Mouse (Mus musculus): ENCODE data around the gene Vrk2. TPM values are rescaled to one million over a fixed set of nuclear protein-coding genes. Genes with fewer than 3 reads are reported as not detected.

Vrk2 gene
- polyA plus RNA-seq (2014; fragmentation: Nextera tagmentation; extraction: Ambion mirVana) = 23.8 and 26.2 TPM in 2 replicates

- DNase-seq (ENCODE audit: low spot score) = peak; percentile 88
- no peaks in the 10 kb centered on the region for H3K36me3 ChIP-seq (ENCODE audit: control insufficient read depth, insufficient read depth, low read length)
- peak within 1 kb of the TSS; percentile 65 for H3K9ac ChIP-seq (ENCODE audit: low read depth, low read length)
- H3K4me2 ChIP-seq = peak within 1 kb of the TSS; percentile 72
- H3K4me1 ChIP-seq (replicated peaks; ENCODE audit: control insufficient read depth, insufficient read depth, low read length) = peaks cover 7% of the 10 kb centered on the region
- WGBS = under 1% methylated on average over 58 of the region's 60 CpGs
- no peaks in the 10 kb centered on the region for H3K9me3 ChIP-seq (ENCODE audit: control insufficient read depth, low read length)
- no peaks in the 10 kb centered on the region for H3K27me3 ChIP-seq (replicated peaks; ENCODE audit: control insufficient read depth, insufficient read depth, low read length)
- ATAC-seq (replicated peaks; ENCODE audit: low FRiP score) = peak; percentile 100
- H3K4me3 ChIP-seq (ENCODE audit: low read depth, low read length) = peak within 1 kb of the TSS; percentile 58
- H3K27ac ChIP-seq (ENCODE audit: low read depth, low read length) = peak within 1 kb of the TSS; percentile 35
Measured at GRCm38 (mm10) chr11:26593061-26594059, at the start of gene Vrk2, which contains the start of gene Gm6899. Vrk2 (minus strand) TSS chr11:26593999. Gm6899 (plus strand) TSS chr11:26593241.

- Histone ChIP-seq H3K36me3 (ENCODE audit: control insufficient read depth, insufficient read depth, low read length) (no peaks in the 10 kb centered on the region), H3K4me3 (ENCODE audit: low read depth, low read length) (no peak overlapping the region), H3K27me3 (replicated peaks; ENCODE audit: control insufficient read depth, insufficient read depth, low read length) (no peaks in the 10 kb centered on the region), H3K9me3 (ENCODE audit: control insufficient read depth, low read length) (no peaks in the 10 kb centered on the region), H3K4me2 (no peak overlapping the region), H3K4me1 (replicated peaks; ENCODE audit: control insufficient read depth, insufficient read depth, low read length) (no peaks in the 10 kb centered on the region), H3K27ac (ENCODE audit: low read depth, low read length) (no peak overlapping the region), H3K9ac (ENCODE audit: low read depth, low read length) (no peak overlapping the region)
- no peak for DNase-seq (ENCODE audit: low spot score)
- ATAC-seq (replicated peaks; ENCODE audit: low FRiP score) = no peak
- 91% methylated on average over 1 of the region's 1 CpGs for WGBS
Measured at GRCm38 (mm10) chr11:26642141-26642540, 48.3 kb upstream of the Vrk2 start.

- Histone ChIP-seq H3K4me2 (0 out of 2 replicates have a peak overlapping the region, but pooled peaks have one; percentile 10), H3K27ac (ENCODE audit: low read depth, low read length) (no peak overlapping the region)
- DNase-seq (ENCODE audit: low spot score) = no peak
Measured at GRCm38 (mm10) chr11:26640314-26640785, 46.6 kb upstream of the Vrk2 start.

GRCm38 (mm10) chr11:26636239-26636638 lies 42.4 kb upstream of the Vrk2 start:
- Histone ChIP-seq H3K4me3 (ENCODE audit: low read depth, low read length) (no peak overlapping the region), H3K4me2 (no peak overlapping the region), H3K36me3 (ENCODE audit: control insufficient read depth, insufficient read depth, low read length) (no peaks in the 10 kb centered on the region), H3K4me1 (replicated peaks; ENCODE audit: control insufficient read depth, insufficient read depth, low read length) (no peaks in the 10 kb centered on the region), H3K27me3 (replicated peaks; ENCODE audit: control insufficient read depth, insufficient read depth, low read length) (no peaks in the 10 kb centered on the region), H3K9me3 (ENCODE audit: control insufficient read depth, low read length) (no peaks in the 10 kb centered on the region), H3K9ac (ENCODE audit: low read depth, low read length) (no peak overlapping the region), H3K27ac (ENCODE audit: low read depth, low read length) (no peak overlapping the region)
- ATAC-seq (replicated peaks; ENCODE audit: low FRiP score) (no peak), DNase-seq (ENCODE audit: low spot score) (no peak)
- WGBS = 73% methylated on average over 1 of the region's 1 CpGs

More at GRCm38 (mm10) chr11:26640314-26640785, 46.6 kb upstream of the Vrk2 start:
- 41% methylated on average over 8 of the region's 8 CpGs for WGBS
- no peaks in the 10 kb centered on the region for H3K4me1 ChIP-seq (replicated peaks; ENCODE audit: control insufficient read depth, insufficient read depth, low read length)
- H3K9ac ChIP-seq (ENCODE audit: low read depth, low read length) = no peak overlapping the region
- no peak for ATAC-seq (replicated peaks; ENCODE audit: low FRiP score)
- no peaks in the 10 kb centered on the region for H3K9me3 ChIP-seq (ENCODE audit: control insufficient read depth, low read length)
- no peak overlapping the region for H3K4me3 ChIP-seq (ENCODE audit: low read depth, low read length)
- H3K36me3 ChIP-seq (ENCODE audit: control insufficient read depth, insufficient read depth, low read length) = no peaks in the 10 kb centered on the region
- no peaks in the 10 kb centered on the region for H3K27me3 ChIP-seq (replicated peaks; ENCODE audit: control insufficient read depth, insufficient read depth, low read length)

GRCm38 (mm10) chr11:26622727-26623126 lies 28.9 kb upstream of the Vrk2 start:
- H3K27ac ChIP-seq (ENCODE audit: low read depth, low read length) = no peak overlapping the region
- H3K9me3 ChIP-seq (ENCODE audit: control insufficient read depth, low read length) = no peaks in the 10 kb centered on the region
- no peak overlapping the region for H3K4me3 ChIP-seq (ENCODE audit: low read depth, low read length)
- no peaks in the 10 kb centered on the region for H3K27me3 ChIP-seq (replicated peaks; ENCODE audit: control insufficient read depth, insufficient read depth, low read length)
- ATAC-seq (replicated peaks; ENCODE audit: low FRiP score) (no peak), DNase-seq (ENCODE audit: low spot score) (no peak)
- no peaks in the 10 kb centered on the region for H3K4me1 ChIP-seq (replicated peaks; ENCODE audit: control insufficient read depth, insufficient read depth, low read length)
- no peak overlapping the region for H3K4me2 ChIP-seq
- 75% methylated on average over 5 of the region's 5 CpGs for WGBS
- H3K36me3 ChIP-seq (ENCODE audit: control insufficient read depth, insufficient read depth, low read length) = no peaks in the 10 kb centered on the region
- H3K9ac ChIP-seq (ENCODE audit: low read depth, low read length) = no peak overlapping the region

- DNase-seq (ENCODE audit: low spot score) (no peak), ATAC-seq (replicated peaks; ENCODE audit: low FRiP score) (no peak)
- Histone ChIP-seq H3K4me2 (no peak overlapping the region), H3K4me1 (replicated peaks; ENCODE audit: control insufficient read depth, insufficient read depth, low read length) (no peaks in the 10 kb centered on the region), H3K27ac (ENCODE audit: low read depth, low read length) (no peak overlapping the region), H3K36me3 (ENCODE audit: control insufficient read depth, insufficient read depth, low read length) (no peaks in the 10 kb centered on the region), H3K9me3 (ENCODE audit: control insufficient read depth, low read length) (no peaks in the 10 kb centered on the region), H3K27me3 (replicated peaks; ENCODE audit: control insufficient read depth, insufficient read depth, low read length) (no peaks in the 10 kb centered on the region), H3K4me3 (ENCODE audit: low read depth, low read length) (no peak overlapping the region), H3K9ac (ENCODE audit: low read depth, low read length) (no peak overlapping the region)
- WGBS = 71% methylated on average over 2 of the region's 2 CpGs
Measured at GRCm38 (mm10) chr11:26618475-26619223, 24.9 kb upstream of the Vrk2 start.

GRCm38 (mm10) chr11:26608795-26609194 lies 15.0 kb upstream of the Vrk2 start:
- WGBS = 79% methylated on average over 10 of the region's 10 CpGs
- Histone ChIP-seq H3K9ac (ENCODE audit: low read depth, low read length) (no peak overlapping the region), H3K4me1 (replicated peaks; ENCODE audit: control insufficient read depth, insufficient read depth, low read length) (no peaks in the 10 kb centered on the region), H3K27me3 (replicated peaks; ENCODE audit: control insufficient read depth, insufficient read depth, low read length) (no peaks in the 10 kb centered on the region), H3K36me3 (ENCODE audit: control insufficient read depth, insufficient read depth, low read length) (no peaks in the 10 kb centered on the region), H3K4me3 (ENCODE audit: low read depth, low read length) (no peak overlapping the region), H3K9me3 (ENCODE audit: control insufficient read depth, low read length) (no peaks in the 10 kb centered on the region), H3K4me2 (no peak overlapping the region), H3K27ac (ENCODE audit: low read depth, low read length) (no peak overlapping the region)
- ATAC-seq (replicated peaks; ENCODE audit: low FRiP score) (no peak), DNase-seq (ENCODE audit: low spot score) (no peak)

GRCm38 (mm10) chr11:26604061-26604655 lies 10.4 kb upstream of the Vrk2 start:
- DNase-seq (ENCODE audit: low spot score) = no peak
- Histone ChIP-seq H3K9ac (ENCODE audit: low read depth, low read length) (no peak overlapping the region), H3K4me3 (ENCODE audit: low read depth, low read length) (no peak overlapping the region), H3K27me3 (replicated peaks; ENCODE audit: control insufficient read depth, insufficient read depth, low read length) (no peaks in the 10 kb centered on the region), H3K4me2 (no peak overlapping the region), H3K9me3 (ENCODE audit: control insufficient read depth, low read length) (no peaks in the 10 kb centered on the region), H3K36me3 (ENCODE audit: control insufficient read depth, insufficient read depth, low read length) (no peaks in the 10 kb centered on the region), H3K4me1 (replicated peaks; ENCODE audit: control insufficient read depth, insufficient read depth, low read length) (no peaks in the 10 kb centered on the region), H3K27ac (ENCODE audit: low read depth, low read length) (no peak overlapping the region)
- ATAC-seq (replicated peaks; ENCODE audit: low FRiP score) = no peak
- WGBS = 81% methylated on average over 1 of the region's 1 CpGs

Data from liver, embryonic 11.5 days (tissue).